8 mouse cellular contexts compared by ENCODE assay signal in genomic region chr11:120281197-120281596, GRCm38 (mm10). TPM values are rescaled to one million over a fixed set of nuclear protein-coding genes. Genes with fewer than 3 reads are reported as not detected.
A peak's percentile ranks its signal among the peaks of the same experiment; 100 is the strongest.
DNase-seq lines count a peak whose midpoint lies in the region; ATAC-seq lines count a peak whose summit lies in the region.

No protein-coding gene starts in this region.

- H3K4me1 ChIP-seq in brown adipose tissue, adult 24 weeks (ENCODE audit: control insufficient read depth, insufficient read depth, insufficient read length, low read length) = peaks cover 44% of the 10 kb centered on the region
- peaks cover 39% of the 10 kb centered on the region for H3K4me1 ChIP-seq in hindbrain, embryonic 13.5 days (replicated peaks)

- H3K4me3 ChIP-seq in brown adipose tissue, adult 24 weeks (ENCODE audit: insufficient read depth, low read depth, low read length) = no peak overlapping the region
- H3K4me3 ChIP-seq in hindbrain, embryonic 13.5 days = no peak overlapping the region

- DNase-seq in adipocyte (ENCODE audit: low spot score) (peak; percentile 97), liver (peak; percentile 40)
- DNase-seq in thymus, postnatal 4 days = no peak
- no peak for DNase-seq in right cerebral cortex, postnatal 25 days
- DNase-seq in left cerebral cortex, adult 11 months (ENCODE audit: low spot score) = no peak
- DNase-seq in ovary, postnatal 14 days (ENCODE audit: low spot score) = no peak

- H3K36me3 ChIP-seq in hindbrain, embryonic 13.5 days = peaks cover 91% of the 10 kb centered on the region

- peaks cover 9% of the 10 kb centered on the region; the same call in 1 of the 2 replicates for H3K27me3 ChIP-seq in hindbrain, embryonic 13.5 days

- WGBS in hindbrain, embryonic 13.5 days = 75% methylated on average over 3 of the region's 3 CpGs

- no peak for ATAC-seq in hindbrain, embryonic 13.5 days (ENCODE audit: low FRiP score)

- H3K9me3 ChIP-seq in hindbrain, embryonic 13.5 days = no peaks in the 10 kb centered on the region

- peak overlapping the region; percentile 86 for H3K27ac ChIP-seq in brown adipose tissue, adult 24 weeks (replicated peaks; ENCODE audit: low read depth, low read length)
- peak overlapping the region; percentile 90 for H3K27ac ChIP-seq in hindbrain, embryonic 13.5 days

- H3K4me2 ChIP-seq in hindbrain, embryonic 13.5 days = no peak overlapping the region

- H3K9ac ChIP-seq in hindbrain, embryonic 13.5 days = 0 out of 2 replicates have a peak overlapping the region, but pooled peaks have one; percentile 19

RNA-seq across cellular contexts. Expression of gene Bahcc1, which starts 48.5 kb away (rescaled TPM):
- 5.7 and 5.9 TPM in 2 replicates for polyA plus RNA-seq in brown adipose tissue, adult 24 weeks (2012; ENCODE audit: insufficient read depth, insufficient read length, missing spikeins)
- polyA plus RNA-seq in hindbrain, embryonic 13.5 days (2015; fragmentation: Nextera tagmentation; extraction: Ambion mirVana) = 13.6 and 17.0 TPM in 2 replicates

Comparison
In these comparisons a context has a peak if more than half of its experiments do, and no peak if none do; other contexts are left out.
1. DNase-seq: peak in adipocyte (single experiment) and liver (single experiment); none in thymus, postnatal 4 days (single experiment), right cerebral cortex, postnatal 25 days (single experiment), left cerebral cortex, adult 11 months (single experiment) and ovary, postnatal 14 days (single experiment).